Mouse (Mus musculus) urinary bladder, postnatal 10 days (tissue): Measurements from ENCODE around the gene Srsf6.

Experiments used
- DNase-seq: peaks from one replicate; pipeline ENCODE4 v3.0.0; 2022; ENCODE audit warnings: low spot score

The Srsf6 gene

DNA sequence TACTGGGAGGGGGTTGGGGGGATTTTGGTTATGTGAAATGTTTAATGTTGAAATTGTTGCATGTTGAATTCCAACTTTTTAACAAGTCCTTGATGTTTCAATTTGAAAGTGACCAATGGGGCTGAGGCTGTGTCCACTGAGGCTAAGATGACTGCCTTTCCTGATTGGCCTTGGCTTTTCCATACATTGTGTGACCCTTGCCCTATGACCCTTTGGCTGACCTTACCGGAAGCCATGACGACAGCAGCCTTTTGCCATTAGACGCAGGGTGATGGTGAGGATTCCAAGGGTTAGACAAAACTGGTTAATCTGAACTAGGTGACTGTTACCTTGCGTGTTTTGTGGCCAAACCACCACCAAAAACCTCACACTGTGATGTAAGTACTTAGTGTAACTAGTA is 1.4 kb downstream of the Srsf6 start:
- DNase-seq = no peak

DNA sequence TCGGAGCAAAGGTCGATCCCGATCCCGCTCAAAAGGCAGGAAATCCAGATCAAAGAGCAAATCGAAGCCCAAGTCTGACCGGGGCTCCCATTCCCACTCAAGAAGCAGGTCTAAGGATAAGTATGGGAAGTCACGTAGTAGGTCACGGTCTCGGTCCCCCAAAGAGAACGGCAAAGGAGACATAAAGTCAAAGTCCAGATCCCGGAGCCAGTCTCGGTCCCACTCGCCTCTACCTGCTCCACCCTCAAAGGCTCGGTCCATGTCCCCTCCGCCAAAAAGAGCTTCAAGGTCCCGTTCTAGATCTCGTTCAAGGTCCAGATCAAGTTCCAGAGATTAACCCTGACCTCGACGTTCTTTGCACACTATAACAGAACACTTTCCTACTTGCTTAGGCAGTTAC is 3.1 kb downstream of the Srsf6 start:
- DNase-seq = no peak

DNA sequence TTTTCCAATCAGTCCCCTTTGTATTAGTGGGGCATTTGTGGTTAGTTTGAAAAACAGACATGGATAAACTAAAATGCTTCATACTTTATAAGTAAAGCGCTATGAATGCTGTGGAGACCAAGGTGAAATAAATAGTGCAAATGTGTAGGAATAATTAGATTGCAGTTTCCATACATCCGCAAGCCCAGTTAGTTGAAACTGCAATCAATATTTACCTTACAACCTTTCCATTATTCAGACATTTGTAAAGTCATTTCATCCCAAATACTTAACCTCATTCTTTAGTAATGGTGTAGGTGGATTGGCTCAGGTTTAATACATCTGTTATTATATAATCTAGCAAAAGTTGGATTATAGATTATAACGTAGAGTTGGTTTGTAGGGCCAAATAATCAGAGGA is 4.4 kb downstream of the Srsf6 start:
- DNase-seq = no peak

DNA sequence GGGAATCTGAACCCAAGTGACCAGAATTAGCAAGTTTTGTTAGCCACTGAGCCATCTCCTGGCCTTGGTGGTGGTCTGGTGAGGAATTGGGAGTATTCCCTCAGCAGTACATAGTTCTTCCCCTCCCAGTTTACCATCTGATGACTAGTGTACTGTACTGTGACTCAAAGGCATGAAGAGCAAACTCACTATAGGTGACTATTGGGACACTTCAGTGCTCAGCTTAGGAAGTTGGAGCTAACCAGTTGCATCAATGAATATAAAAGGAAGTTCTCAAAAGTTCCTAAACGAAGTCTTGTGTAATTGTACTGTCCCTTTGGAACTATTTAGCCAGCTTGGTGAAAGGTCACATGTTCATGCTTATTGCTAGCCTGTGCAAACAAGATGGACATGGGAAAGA is 8.2 kb downstream of the Srsf6 start:
- no peak for DNase-seq

DNA sequence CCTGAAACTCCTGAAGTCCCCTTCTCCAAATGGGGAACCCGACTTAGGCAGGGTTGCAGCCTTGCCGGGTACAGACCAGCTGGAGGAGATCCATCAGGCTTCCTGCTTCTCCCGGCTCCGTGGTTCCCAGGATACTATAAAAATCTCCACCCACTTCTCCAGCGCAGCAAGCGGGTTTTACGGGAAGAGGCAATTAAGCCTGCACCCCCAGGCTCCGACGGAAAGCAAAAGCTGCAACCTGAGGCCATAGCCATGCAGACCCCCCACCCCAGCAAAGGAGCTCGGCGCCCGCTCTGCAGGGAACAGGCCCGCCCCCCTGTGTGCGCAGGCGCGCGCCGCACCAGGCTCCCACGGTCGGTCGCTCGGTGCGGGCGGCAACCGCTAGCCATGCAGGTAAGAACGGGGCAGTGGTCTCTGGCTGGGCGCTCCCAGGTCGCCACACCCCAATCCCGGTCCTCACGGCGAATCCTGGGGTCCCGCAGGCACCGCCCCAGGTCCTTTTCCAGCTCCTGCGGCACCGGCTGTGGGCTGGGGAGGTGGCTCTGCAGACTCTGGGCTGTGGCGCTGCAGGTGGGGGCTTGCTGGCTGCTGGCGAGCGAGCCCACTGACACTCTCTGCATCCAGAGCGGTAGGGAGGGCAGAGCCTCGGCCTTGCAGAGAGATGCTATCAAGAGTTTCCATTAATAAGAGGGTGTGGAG is 12.0 kb downstream of the Srsf6 start, which contains the start of gene L3mbtl1:
Gene L3mbtl1, plus strand, starts transcription at position 325 of the 699 bp plus-strand sequence.
- DNase-seq = no peak

DNA sequence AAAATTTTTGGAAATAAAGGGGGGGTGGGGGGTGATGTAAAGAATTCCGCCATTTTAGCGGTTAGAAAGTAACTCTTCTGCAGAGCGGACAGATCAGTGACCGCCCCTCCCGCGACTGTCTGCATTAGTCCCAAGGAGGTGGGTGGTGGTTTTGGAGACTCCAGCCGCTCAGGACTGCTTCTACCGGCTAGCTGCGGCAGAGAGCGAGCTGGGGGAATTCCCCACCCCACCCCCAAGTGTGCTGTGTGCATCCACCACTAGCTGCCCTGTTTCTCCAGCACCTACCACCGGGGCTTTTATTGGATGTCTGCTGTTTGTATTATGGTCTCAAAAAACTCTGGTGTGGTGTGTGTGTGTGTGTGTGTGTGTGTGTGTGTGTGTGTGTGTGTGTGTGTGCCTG is 12.6 kb downstream of the Srsf6 start:
- DNase-seq = no peak

DNA sequence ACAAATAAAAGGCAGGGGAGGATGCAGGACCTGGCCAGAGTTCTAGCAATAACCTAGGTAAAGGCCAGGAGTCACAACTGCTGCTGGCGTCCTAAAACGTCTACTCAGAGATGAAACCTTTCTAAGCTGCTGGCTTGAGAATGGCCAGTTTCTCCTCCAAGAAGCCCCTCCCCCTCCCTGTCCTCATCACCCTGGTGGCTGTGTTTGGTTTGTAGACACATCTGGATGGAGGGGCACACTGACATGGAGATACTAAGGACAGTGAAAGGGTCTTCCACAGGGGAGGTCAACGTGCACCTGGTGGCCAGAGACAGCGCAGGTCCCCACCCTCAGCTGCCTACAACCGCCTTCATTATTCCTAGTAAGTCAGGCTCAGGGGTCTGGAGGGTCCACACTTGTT is 15.6 kb downstream of the Srsf6 start:
- no peak for DNase-seq

DNA sequence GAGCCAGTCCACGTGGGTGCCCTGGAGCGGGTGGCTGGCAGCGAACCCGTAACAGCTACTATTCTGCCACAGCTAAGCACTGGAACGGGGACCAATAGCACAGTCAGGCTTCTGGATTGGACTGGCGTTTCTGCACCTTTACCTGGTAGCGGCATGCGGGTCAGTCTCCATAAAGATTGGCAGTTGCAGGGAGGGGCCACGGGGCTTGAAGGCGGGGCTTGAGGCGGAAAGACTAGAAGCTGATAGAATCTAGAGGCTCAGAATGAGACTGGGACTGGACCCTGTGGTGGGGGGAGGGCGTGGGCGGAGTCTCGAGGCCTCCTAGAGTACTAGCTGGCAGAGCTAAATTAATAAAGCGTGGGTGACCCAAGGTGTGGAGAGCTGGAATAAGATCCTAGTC is 16.4 kb downstream of the Srsf6 start:
- DNase-seq = no peak

DNA sequence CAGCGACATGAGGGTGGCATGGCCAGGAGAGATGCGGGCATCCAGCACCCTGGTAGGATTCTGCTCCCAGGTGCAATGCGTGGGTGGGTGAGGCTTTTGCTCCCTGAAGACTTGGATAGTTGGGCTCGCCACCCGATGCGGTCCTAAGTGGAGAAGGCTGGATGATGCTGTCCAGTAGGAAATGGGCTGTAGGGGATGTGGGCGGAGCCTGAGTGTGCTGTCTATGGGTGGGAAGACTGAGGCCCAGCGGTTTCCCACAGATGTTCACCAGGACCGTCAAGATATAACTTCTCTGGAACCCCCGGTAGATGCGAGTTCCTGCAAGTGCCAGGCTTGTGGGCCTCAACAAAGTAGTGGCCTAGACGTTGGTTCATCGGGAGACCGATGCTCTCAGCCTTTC is 16.9 kb downstream of the Srsf6 start:
- DNase-seq = no peak

DNA sequence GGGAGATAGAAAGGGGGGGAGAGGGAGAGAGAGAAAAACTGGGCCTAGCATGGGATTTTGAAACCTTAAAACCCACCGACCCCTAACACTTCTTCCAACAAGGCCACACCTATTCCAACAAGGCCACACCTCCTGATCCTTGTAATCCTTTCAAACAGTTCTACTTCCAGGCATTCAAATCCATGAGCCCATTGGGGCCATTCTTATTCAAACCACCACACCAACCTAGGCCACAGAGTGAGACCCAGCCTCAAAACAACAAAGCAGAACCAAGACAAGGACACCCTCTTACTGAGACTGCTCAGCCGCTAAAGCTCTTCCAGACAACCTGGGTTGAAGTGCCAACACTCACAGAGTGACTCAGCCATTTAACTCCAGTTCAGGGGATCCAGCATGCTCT is 19.4 kb downstream of the Srsf6 start:
- DNase-seq = no peak

DNA sequence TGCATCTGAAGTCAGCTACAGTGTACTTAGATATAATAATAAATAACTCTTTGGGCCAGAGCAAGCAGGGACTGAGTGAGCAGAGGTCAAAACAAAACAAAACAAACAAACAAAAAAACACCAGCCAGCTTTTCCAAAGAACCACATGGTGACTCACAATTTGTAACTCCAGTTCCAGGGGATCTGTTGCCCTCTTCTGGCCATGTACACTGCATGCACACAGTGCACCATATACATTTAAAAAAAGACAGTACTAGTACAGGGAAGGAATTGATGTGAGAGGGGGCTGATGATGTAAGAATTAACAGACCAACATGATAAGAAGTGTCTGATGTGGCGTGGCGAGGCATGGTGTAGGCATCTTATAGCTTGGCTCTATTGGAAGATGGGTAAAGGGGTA is 25.5 kb downstream of the Srsf6 start:
- DNase-seq = no peak

DNA sequence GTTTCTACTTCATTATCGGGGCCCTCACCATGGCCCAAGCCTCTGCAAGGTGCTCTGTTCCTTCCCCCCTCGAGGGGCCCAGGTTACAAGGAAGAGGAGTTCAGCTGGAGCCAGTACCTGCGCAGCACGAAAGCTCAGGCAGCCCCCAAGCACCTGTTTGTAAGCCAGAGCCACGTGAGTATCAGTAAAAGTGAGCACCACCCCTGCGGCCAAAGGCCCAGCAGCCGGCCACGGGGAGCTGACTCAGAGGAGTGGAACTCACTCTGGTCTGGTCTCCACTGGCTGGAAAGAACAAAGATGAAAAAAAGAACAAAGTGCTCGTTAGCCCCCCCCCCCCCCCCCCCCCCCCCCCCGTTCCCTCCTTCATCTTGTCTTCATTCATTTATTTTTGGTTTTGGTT is 30.0 kb downstream of the Srsf6 start:
- no peak for DNase-seq

DNA sequence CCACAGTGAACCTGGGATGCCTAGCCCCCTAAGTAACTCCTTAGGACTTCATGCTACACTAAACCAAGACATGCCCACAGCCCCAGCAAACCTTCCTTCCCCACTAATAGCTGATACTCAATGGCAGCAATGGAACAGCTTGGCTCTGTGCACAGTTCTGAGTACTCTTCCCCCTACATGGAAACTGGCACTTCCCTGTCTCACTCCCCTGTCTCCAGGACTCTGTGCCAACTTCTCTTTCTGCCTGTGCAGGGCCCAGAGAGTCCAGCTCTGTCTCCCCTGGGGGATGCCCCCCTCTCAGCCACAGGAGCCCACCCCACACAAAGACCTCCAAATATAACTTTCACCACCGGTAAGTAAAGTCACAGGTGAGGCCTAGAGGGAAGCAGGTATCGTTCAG is 35.4 kb downstream of the Srsf6 start:
- DNase-seq = no peak

DNA sequence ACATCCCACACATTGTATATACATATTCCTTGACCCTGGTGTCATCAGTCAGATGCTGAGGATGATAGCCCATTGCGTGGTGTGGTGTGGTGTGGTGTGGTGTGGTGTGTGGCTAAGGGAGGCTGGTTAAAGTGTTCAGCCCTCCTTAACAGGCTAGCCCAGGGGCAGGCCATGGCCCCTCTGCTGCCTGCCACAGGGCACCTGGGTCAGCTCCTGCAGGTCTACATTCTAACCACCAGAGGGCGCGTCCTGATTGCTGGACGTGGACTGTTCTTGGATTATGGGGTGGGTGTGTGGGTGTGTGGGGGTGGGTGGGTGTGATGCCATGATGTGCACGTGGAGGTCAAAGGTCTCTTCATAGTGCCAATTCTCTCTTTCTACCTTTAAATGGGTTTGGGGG is 37.0 kb downstream of the Srsf6 start:
- DNase-seq = no peak

DNA sequence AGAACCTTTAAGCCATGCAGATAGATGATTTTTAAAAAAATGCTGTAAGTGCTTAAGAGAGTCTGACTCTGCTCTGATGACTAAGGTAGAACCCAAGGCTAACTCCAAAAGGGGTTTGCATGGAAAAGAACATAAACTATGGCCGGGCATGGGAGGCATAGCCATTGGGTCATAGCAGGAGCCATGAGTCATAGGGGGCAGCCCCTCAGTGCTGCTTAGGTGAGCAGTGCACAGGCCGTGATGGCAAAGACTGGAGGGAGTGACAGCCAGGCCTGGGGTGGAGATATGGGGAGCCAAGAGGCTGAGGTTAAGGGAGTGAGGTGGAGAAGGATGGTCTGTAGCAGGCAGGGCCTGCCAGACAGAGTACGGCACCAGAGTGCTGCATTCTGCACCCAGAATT is 37.8 kb downstream of the Srsf6 start:
- DNase-seq = no peak

DNA sequence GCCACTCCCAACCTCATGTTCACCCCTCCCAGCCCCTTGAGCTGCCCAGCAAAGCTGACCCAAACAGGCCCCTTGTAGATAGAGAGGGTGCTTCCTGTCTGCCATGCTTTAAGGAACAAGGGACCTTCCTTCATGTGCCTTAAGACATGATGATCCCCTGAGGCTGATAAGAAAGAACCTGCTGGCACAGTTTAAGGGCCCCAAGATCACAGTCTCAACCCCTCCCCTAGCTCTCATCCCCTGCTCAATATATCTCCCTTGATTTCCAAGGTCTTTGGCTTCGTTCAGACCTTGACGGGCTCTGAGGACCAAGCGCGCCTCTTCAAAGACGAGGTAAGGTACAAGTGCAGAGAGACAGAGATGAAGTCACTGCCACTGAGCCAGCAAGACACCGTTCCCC is 39.6 kb downstream of the Srsf6 start:
- no peak for DNase-seq

DNA sequence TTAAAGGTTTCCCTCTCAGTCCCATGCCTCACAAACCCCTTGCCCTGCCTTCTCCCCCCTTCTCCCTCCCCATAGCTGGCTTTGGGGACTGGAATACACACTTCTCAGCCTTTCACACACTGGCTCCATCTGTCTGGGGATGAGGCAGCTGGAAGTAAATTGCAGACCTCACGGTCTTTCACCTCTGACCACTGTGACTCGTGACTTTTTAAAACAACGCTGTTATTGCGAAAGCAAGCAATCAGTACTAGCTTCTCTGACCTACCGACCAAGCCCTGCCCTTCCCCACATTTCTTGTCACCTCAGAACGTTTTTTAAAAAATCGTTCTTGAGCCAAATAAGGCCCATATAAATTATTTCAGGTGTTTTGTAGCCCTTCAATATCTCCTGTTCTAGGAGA is 41.4 kb downstream of the Srsf6 start:
- DNase-seq = no peak

DNA sequence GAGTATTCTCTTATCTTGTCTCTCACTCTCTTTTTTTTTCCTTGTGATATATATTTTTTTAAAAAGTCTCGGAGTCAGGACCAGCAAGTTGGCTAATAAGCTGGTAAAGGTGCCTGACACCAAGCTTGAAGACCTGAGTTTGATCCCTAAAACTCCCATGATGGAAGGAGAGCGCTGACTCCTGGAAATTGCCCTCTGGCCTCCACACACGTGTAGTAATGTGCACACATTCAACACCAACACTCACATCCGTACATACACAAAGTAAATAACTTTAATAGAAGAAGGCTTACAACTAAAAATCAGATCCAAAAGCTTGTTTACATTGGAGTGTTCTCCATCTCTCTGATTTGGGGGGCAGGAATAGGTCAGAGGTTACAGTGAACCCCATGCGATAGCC is 41.9 kb downstream of the Srsf6 start:
- no peak for DNase-seq

DNA sequence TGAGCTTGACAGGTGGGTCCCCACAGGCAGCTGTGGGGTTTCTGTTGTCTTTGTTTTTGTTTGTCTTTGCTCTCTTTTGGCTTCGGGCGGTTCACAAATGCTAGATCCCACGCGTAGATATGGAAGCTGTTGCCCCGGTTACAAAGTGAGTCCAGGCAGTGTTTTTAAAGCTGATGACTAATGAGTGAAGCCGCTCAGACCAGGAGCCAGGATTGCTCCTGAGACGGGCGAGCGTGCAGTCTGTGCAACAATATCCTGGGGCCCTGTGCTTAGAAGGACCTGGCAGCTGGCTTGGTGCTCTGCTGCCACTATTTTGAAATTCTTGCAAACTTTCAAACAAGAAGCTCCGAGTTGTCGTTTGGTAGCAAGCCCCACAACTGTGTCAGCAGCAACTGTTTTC is 42.3 kb downstream of the Srsf6 start:
- DNase-seq = no peak

DNA sequence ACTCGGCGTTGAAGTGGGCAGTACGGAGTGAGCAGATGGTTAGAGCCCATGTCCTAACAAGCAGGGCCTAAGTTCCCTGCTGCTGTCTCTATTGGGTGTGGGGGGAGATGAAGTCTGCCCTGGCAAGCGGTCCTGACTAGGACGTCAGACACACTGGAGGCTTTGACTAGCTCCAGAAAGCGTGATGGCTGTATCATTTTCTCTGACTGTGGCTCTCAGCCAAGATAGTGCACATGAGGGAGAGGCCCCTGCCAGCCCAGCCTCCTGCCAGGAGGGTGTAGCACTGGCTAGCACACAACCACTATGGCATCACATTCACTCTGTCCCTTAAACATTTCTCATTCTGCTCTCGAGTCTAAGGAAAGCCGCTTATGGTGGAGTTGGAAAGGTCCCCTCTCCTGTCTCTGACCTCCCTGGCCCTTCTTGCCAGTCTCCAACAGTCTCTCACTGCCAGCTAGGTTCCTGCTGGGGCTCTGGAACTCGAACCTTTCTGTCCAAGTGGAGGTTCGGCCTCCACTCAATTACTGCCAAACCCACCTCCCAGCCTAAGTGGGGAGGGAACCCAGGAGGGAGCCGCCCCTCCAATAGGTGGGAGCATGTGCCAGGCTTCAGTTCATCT is 43.9 kb downstream of the Srsf6 start:
- DNase-seq = no peak

DNA sequence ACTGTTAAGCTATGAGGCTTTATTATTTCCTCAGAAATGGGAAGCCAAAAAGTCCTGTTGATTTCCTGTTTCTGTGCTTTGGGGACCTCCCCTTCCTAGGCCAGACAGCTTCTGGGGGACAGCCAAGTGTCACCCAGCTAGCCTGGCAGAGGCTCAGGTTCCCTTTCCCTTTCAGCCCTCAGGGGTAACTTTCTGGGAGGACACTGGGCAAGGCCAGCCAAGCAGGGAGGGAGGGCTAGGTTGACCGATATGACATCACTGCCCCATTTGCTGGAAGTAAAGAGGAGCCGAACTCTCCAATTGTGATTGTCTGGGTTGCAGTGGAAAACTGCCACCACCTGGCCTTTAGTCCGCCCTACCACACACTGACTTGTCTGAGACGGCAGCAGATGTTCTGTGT is 44.7 kb downstream of the Srsf6 start:
- no peak for DNase-seq

DNA sequence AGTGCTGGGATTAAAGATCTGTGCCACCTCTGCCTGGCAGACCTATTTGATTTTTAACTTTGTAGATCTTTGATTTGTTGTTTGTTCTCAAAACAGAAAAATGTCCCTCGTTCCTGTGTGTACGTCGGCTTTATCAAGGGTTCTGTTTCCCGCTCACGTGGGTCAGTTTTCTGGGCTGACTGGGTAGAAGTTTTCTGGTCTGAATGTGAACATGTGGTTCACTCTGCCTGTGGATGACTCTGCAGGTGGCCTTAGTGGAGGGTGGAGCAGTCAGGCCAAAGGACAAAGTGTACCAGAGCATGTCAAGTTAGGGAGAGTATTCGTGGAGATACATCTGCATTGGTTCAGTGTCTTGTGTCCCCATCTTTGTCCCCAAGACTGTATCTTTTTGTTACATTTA is 53.1 kb downstream of the Srsf6 start:
- DNase-seq = no peak

DNA sequence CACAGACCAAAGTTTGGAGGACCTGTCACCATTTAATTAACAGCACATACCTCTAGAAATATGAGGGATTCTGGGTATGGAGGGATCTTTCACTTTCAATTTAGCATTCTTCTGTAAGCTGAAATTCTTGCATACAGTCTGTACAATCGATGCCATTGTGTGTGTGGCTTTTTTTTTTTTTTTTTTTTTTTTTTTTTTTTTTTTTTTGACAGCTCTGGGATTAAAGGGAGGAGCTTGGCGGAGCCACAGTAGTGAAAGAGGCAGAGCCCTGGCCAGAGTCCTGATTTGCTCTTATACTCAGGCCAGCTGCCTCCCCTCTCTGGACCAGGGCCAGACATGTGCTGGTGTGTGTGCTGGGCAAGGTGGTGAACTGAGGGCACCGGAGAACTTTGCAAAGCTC is 54.6 kb downstream of the Srsf6 start:
- DNase-seq = no peak
